ENCODE assay signal across 21 mouse cellular contexts in genomic region chr2:140853538-140853937, GRCm38 (mm10).
A peak's percentile ranks its signal among the peaks of the same experiment; 100 is the strongest.
DNase-seq lines count a peak whose midpoint lies in the region; ATAC-seq and TF ChIP-seq lines count a peak whose summit lies in the region.
"Had no signal": no experiment of that assay in that cellular context is flagged by ENCODE, and none has a peak within 500 bp of the region (broad histone marks: within the 10 kb centered on the region; RNA-seq: fewer than 3 reads in every experiment).

No protein-coding gene starts in this region.

- H3K4me3 ChIP-seq in heart, embryonic 10.5 days, result peak overlapping the region; percentile 24
- H3K4me3 ChIP-seq in heart, embryonic 14.5 days (ENCODE audit: control insufficient read depth in 1 of 2, insufficient read depth in 1 of 2, low read depth in 1 of 2, low read length in 2 of 2), result no peak overlapping the region
- H3K4me3 ChIP-seq in heart, adult 2 months, result no peak overlapping the region
- H3K4me3 ChIP-seq in kidney, embryonic 15.5 days (replicated peaks), result no peak overlapping the region
- H3K4me3 ChIP-seq: embryonic facial prominence, embryonic 13.5 days; forebrain, embryonic 12.5 days; hindbrain, embryonic 15.5 days had no signal

- H3K9ac ChIP-seq in heart, embryonic 14.5 days (ENCODE audit: low read length), result no peak overlapping the region
- H3K9ac ChIP-seq in heart, adult 2 months (ENCODE audit: low read depth, low read length), result no peak overlapping the region
- no peak overlapping the region for H3K9ac ChIP-seq in kidney, embryonic 15.5 days
- H3K9ac ChIP-seq: embryonic facial prominence, embryonic 13.5 days; forebrain, embryonic 12.5 days; hindbrain, embryonic 15.5 days had no signal

- no peaks in the 10 kb centered on the region for H3K79me2 ChIP-seq in heart, adult 2 months (replicated peaks; ENCODE audit: control insufficient read depth, insufficient read depth, low read length)

- WGBS in heart, embryonic 10.5 days, result 55% methylated on average over 9 of the region's 9 CpGs
- 45% methylated on average over 9 of the region's 9 CpGs for WGBS in heart, embryonic 14.5 days
- WGBS in heart, adult 2 months, result 75% methylated on average over 9 of the region's 9 CpGs
- WGBS in kidney, embryonic 15.5 days, result 71% methylated on average over 9 of the region's 9 CpGs

- no peak for TF ChIP-seq CTCF in heart, adult 2 months (IDR thresholded peaks at IDR 0.05)

- no peak for ATAC-seq in heart, embryonic 14.5 days (ENCODE audit: insufficient number of reproducible peaks, insufficient read depth, low FRiP score, low read depth)
- ATAC-seq in megakaryocyte, adult 5-6 weeks (ENCODE audit: poor library complexity, severe bottlenecking), result 0 out of 2 replicates have a peak, but pooled peaks have one; percentile 20
- no peak for ATAC-seq in kidney, embryonic 15.5 days (replicated peaks; ENCODE audit: low FRiP score)
- ATAC-seq: CD4-positive, CD25-positive, alpha-beta regulatory T cell, adult 4 months; forebrain, embryonic 16.5 days; intestine, embryonic 16.5 days had no signal

- no peaks in the 10 kb centered on the region for H3K36me3 ChIP-seq in heart, embryonic 10.5 days
- no peaks in the 10 kb centered on the region for H3K36me3 ChIP-seq in heart, embryonic 14.5 days (ENCODE audit: control insufficient read depth, insufficient read depth, low read length)
- no peaks in the 10 kb centered on the region for H3K36me3 ChIP-seq in heart, adult 2 months (ENCODE audit: control insufficient read depth, insufficient read depth, low read length)
- H3K36me3 ChIP-seq in kidney, embryonic 15.5 days, result no peaks in the 10 kb centered on the region
- H3K36me3 ChIP-seq: embryonic facial prominence, embryonic 13.5 days; forebrain, embryonic 12.5 days; G1E; hindbrain, embryonic 15.5 days had no signal

- no peaks in the 10 kb centered on the region for H3K27me3 ChIP-seq in heart, embryonic 10.5 days (ENCODE audit: insufficient read depth, poor library complexity, severe bottlenecking)
- H3K27me3 ChIP-seq in heart, embryonic 14.5 days (ENCODE audit: control insufficient read depth, insufficient read depth, low read length), result no peaks in the 10 kb centered on the region
- H3K27me3 ChIP-seq in heart, adult 2 months (ENCODE audit: control insufficient read depth, insufficient read depth, low read length), result no peaks in the 10 kb centered on the region
- no peaks in the 10 kb centered on the region for H3K27me3 ChIP-seq in kidney, embryonic 15.5 days
- H3K27me3 ChIP-seq: embryonic facial prominence, embryonic 13.5 days; forebrain, embryonic 12.5 days; hindbrain, embryonic 15.5 days had no signal

- peak overlapping the region; percentile 24 for H3K4me2 ChIP-seq in heart, embryonic 14.5 days (ENCODE audit: low read length)
- H3K4me2 ChIP-seq in kidney, embryonic 15.5 days, result no peak overlapping the region
- H3K4me2 ChIP-seq: embryonic facial prominence, embryonic 13.5 days; forebrain, embryonic 12.5 days; hindbrain, embryonic 15.5 days had no signal

- no peak for TF ChIP-seq EP300 in heart, adult 2 months (IDR thresholded peaks at IDR 0.05; ENCODE audit: insufficient read depth, low read depth, low read length)

- H3K9me3 ChIP-seq in heart, embryonic 10.5 days, result no peaks in the 10 kb centered on the region
- H3K9me3 ChIP-seq in heart, embryonic 14.5 days (ENCODE audit: control insufficient read depth, low read length), result no peaks in the 10 kb centered on the region
- no peaks in the 10 kb centered on the region for H3K9me3 ChIP-seq in kidney, embryonic 15.5 days (replicated peaks)
- H3K9me3 ChIP-seq: embryonic facial prominence, embryonic 13.5 days; forebrain, embryonic 12.5 days; G1E; hindbrain, embryonic 15.5 days had no signal

- H3K27ac ChIP-seq in heart, embryonic 10.5 days, result peak overlapping the region; percentile 56
- no peak overlapping the region for H3K27ac ChIP-seq in heart, embryonic 14.5 days (replicated peaks in 1 of 2; ENCODE audit: control insufficient read depth in 1 of 2, insufficient read depth in 1 of 2, low read depth in 2 of 2, low read length in 2 of 2)
- no peak overlapping the region for H3K27ac ChIP-seq in heart, adult 2 months
- no peak overlapping the region for H3K27ac ChIP-seq in kidney, embryonic 15.5 days
- H3K27ac ChIP-seq: embryonic facial prominence, embryonic 13.5 days; forebrain, embryonic 12.5 days; hindbrain, embryonic 15.5 days had no signal

- TF ChIP-seq POLR2A in heart, adult 2 months (IDR thresholded peaks at IDR 0.05; ENCODE audit: insufficient read depth, low read depth, low read length), result no peak

- peaks cover 16% of the 10 kb centered on the region for H3K4me1 ChIP-seq in heart, embryonic 10.5 days
- peaks cover 9 to 10% of the 10 kb centered on the region in 2 experiments for H3K4me1 ChIP-seq in heart, embryonic 14.5 days (ENCODE audit: control insufficient read depth in 2 of 2, insufficient read depth in 2 of 2, low read length in 2 of 2)
- no peaks in the 10 kb centered on the region for H3K4me1 ChIP-seq in heart, adult 2 months (ENCODE audit: control insufficient read depth, insufficient read depth, low read length)
- H3K4me1 ChIP-seq in kidney, embryonic 15.5 days, result no peaks in the 10 kb centered on the region
- H3K4me1 ChIP-seq: embryonic facial prominence, embryonic 13.5 days; forebrain, embryonic 12.5 days; hindbrain, embryonic 15.5 days had no signal

- DNase-seq in heart, embryonic 10.5 days (ENCODE audit: low spot score), result no peak
- DNase-seq in heart, postnatal 10 days, result no peak
- DNase-seq in heart, adult 2 months, result no peak
- DNase-seq in c-Kit-positive CD71-negative TER-119-negative erythroid progenitor cells, embryonic 14.5 days (ENCODE audit: low read depth), result peak; percentile 3
- DNase-seq: adrenal gland, adult 8-10 months; adrenal gland, postnatal 36 days; B cell, adult 2 months; cerebellum, adult 11 months; cerebellum, adult 8-10 months; cerebellum, postnatal 25 days; gastrocnemius, postnatal 14 days had no signal

- intact Hi-C loops in heart, postnatal 10 days (cut with DNase I), result no loop called here
- intact Hi-C loops in heart, adult 2 months (cut with DNase I), result no loop called here
